Mouse (Mus musculus): Measurements from ENCODE around the gene Fat3. TPM values are rescaled to one million over a fixed set of nuclear protein-coding genes. Genes with fewer than 3 reads are reported as not detected.

The Fat3 gene
- 11.3 and 12.1 TPM in 2 replicates for polyA plus RNA-seq (2015; fragmentation: Nextera tagmentation; extraction: Ambion mirVana)

DNA sequence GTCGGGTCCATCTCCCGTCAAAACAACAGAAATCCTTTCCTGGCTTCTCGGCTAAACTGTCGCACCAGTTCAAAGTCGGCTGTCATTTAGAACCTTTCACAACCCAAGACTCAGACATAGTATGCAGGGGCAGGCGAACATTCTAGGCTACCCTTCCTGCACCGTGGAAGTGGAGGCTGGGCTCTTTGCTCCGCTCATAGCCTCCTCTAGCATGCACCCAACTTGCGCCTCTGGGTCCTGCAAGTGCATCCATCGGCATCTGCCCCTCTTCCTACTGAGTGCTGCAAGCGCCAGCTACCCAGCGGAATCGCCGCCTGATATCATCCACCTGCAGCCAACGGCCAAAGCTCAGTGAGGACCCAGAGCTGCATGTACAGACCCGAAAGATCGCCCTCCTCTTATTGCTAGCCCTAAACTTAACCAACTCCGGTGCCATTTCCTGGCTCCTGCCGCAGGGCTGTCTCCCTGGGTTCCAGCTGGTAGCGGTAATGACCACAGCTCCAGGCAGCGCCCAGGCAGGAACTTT is at the start of gene Fat3:
Fat3 (minus strand) TSS at position 100 of the 526 bp plus-strand sequence.
- Histone ChIP-seq H3K36me3 (no peaks in the 10 kb centered on the region), H3K9ac (peak within 1 kb of the TSS; percentile 81), H3K27ac (replicated peaks) (peak within 1 kb of the TSS; percentile 89), H3K9me3 (no peaks in the 10 kb centered on the region), H3K4me3 (peak within 1 kb of the TSS; percentile 77), H3K27me3 (no peaks in the 10 kb centered on the region), H3K4me1 (replicated peaks) (peaks cover 24% of the 10 kb centered on the region), H3K4me2 (peak within 1 kb of the TSS; percentile 68)
- ATAC-seq (ENCODE audit: low read depth): peak; percentile 29
- WGBS: under 1% methylated on average over 21 of the region's 21 CpGs

DNA sequence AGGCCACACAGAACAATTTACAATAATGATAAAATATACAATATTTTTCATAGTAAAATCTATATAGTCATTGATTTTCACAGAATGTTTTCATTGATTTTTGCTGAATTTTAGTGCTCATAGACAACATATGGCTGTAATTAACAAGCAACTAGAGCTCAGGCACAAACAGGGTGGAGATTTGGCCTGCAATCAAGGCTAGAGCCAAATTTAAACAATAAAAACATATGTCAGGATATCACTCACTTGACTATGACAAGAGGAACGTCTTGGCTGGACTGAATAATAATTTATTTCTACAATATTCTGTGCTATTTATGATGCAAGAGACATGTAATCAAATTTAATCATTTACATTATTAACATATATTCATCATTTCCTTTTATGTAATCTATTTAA is 31.8 kb upstream of the Fat3 start:
- Histone ChIP-seq H3K27ac (replicated peaks) (no peak overlapping the region), H3K4me1 (replicated peaks) (no peaks in the 10 kb centered on the region), H3K27me3 (no peaks in the 10 kb centered on the region), H3K4me3 (no peak overlapping the region), H3K9ac (no peak overlapping the region), H3K9me3 (no peaks in the 10 kb centered on the region), H3K4me2 (no peak overlapping the region), H3K36me3 (no peaks in the 10 kb centered on the region)
- 31% methylated on average over 1 of the region's 1 CpGs for WGBS
- no peak for ATAC-seq (ENCODE audit: low read depth)

DNA sequence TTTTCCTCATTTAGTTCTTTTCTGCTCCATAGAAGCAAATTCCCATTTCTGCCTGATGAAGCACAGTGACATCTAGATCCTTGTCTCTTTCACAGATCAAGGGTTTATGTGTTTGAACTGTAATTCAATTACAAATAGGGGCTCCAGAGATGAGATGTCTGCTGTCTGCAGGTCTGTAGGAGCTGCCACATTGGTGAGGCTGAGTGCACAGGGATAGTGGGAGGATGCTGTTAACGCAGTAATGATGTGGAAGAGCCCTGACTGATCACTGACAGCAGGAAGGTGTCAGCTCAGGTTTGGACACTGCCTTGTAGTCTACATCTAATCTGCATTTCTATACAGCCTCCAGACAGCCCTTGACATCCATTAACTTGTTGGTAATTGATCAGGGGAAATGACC is 16.5 kb upstream of the Fat3 start:
- Histone ChIP-seq H3K9me3 (no peaks in the 10 kb centered on the region), H3K36me3 (no peaks in the 10 kb centered on the region), H3K27ac (replicated peaks) (no peak overlapping the region), H3K4me1 (replicated peaks) (0 out of 2 replicates have a peak, but pooled peaks cover under 1% of the 10 kb centered on the region), H3K9ac (no peak overlapping the region), H3K4me3 (no peak overlapping the region), H3K27me3 (no peaks in the 10 kb centered on the region), H3K4me2 (no peak overlapping the region)
- 44% methylated on average over 1 of the region's 1 CpGs for WGBS
- no peak for ATAC-seq (ENCODE audit: low read depth)

DNA sequence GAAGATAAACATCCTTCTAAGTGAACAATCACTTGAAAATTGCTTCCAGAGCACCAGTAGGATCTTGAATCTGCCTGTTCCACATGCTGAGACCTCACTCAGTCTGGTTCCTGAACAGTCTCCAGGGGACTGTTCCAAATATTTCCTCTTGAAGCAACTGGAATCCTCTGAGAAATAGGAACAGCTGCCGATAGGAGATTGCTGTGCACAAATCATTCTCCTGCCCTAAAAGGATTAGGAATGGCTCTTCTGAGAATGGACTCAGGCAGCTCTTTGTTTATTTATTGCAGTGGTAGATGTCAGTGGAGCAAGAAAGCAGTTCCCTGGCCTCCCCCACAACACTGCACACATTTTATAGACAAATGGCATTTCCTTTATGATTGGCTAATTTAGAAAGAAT is 10.9 kb upstream of the Fat3 start:
- H3K36me3 ChIP-seq: no peaks in the 10 kb centered on the region
- H3K27me3 ChIP-seq: no peaks in the 10 kb centered on the region
- peak; percentile 50; the same call in 1 of the 2 replicates for ATAC-seq (ENCODE audit: low read depth)
- H3K27ac ChIP-seq (replicated peaks): no peak overlapping the region
- WGBS: 15% methylated on average over 1 of the region's 1 CpGs
- H3K9me3 ChIP-seq: no peaks in the 10 kb centered on the region
- H3K4me3 ChIP-seq: no peak overlapping the region
- H3K4me1 ChIP-seq (replicated peaks): peaks cover 10% of the 10 kb centered on the region; the same call in 1 of the 2 replicates
- H3K4me2 ChIP-seq: no peak overlapping the region
- no peak overlapping the region for H3K9ac ChIP-seq

DNA sequence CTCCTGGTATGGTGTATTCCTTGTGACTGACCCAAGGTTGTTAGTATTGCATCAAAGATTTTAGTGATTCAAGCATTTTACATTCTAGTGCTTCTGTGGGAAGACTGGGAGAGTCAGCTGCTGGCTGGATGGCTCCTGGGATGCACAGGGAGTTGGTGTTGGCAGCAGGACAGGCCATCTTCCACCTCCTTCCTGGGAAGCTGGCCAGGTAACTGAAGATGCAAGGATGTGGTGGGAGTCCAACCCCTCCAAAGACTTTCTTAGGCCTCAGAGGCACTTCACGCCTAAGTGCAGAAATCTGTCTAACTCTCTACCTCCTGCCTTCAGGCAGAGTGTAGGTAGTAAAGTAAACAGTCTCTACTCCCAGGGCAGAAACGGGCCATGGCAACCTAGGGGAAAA is 2.7 kb upstream of the Fat3 start:
- no peak overlapping the region for H3K4me3 ChIP-seq
- WGBS: 54% methylated on average over 2 of the region's 2 CpGs
- no peak for ATAC-seq (ENCODE audit: low read depth)

DNA sequence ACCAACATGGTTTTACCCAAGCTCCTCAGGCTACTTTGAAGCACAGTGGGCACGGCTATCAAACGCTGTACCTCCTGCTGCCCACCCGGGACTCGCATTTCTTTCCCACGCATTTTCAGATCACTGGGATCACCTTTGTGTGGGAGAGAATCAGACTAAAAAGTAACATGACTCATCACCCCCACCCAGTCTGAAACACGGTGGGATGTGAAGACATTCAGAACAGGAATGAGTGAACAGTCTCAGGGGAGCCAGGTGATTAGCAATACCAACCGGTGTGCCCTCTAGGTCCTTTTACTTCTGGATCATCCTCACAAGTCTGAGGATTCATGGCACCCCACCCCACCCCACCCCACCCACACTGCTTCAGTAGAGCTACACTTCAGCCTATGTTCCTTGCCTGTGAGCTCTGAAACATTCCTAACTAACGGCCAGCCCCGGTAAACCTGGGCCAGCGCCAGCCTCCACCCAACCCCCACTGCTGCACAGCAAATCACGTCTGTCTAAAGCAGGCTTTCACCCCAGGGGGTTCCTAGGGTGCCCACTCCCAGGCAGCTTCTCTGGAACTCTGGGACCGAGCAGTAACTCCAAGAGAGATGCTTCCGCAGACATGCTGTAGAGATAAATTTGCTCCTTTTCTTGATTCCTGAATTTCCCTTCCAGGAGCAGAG is 1.7 kb upstream of the Fat3 start:
- WGBS: 8% methylated on average over 13 of the region's 13 CpGs
- H3K27ac ChIP-seq (replicated peaks): peak overlapping the region; percentile 89
- peaks cover 23% of the 10 kb centered on the region for H3K4me1 ChIP-seq (replicated peaks)
- H3K36me3 ChIP-seq: no peaks in the 10 kb centered on the region
- no peaks in the 10 kb centered on the region for H3K27me3 ChIP-seq
- peak overlapping the region; percentile 68 for H3K4me2 ChIP-seq
- no peak for ATAC-seq (ENCODE audit: low read depth)
- H3K9me3 ChIP-seq: no peaks in the 10 kb centered on the region
- peak overlapping the region; percentile 81 for H3K9ac ChIP-seq
- peak overlapping the region; percentile 77 for H3K4me3 ChIP-seq

More for the DNA sequence above, 2.7 kb upstream of the Fat3 start:
- Histone ChIP-seq H3K9ac (no peak overlapping the region), H3K27ac (replicated peaks) (no peak overlapping the region), H3K27me3 (no peaks in the 10 kb centered on the region), H3K36me3 (no peaks in the 10 kb centered on the region), H3K4me1 (replicated peaks) (peaks cover 13% of the 10 kb centered on the region), H3K4me2 (no peak overlapping the region), H3K9me3 (no peaks in the 10 kb centered on the region)

DNA sequence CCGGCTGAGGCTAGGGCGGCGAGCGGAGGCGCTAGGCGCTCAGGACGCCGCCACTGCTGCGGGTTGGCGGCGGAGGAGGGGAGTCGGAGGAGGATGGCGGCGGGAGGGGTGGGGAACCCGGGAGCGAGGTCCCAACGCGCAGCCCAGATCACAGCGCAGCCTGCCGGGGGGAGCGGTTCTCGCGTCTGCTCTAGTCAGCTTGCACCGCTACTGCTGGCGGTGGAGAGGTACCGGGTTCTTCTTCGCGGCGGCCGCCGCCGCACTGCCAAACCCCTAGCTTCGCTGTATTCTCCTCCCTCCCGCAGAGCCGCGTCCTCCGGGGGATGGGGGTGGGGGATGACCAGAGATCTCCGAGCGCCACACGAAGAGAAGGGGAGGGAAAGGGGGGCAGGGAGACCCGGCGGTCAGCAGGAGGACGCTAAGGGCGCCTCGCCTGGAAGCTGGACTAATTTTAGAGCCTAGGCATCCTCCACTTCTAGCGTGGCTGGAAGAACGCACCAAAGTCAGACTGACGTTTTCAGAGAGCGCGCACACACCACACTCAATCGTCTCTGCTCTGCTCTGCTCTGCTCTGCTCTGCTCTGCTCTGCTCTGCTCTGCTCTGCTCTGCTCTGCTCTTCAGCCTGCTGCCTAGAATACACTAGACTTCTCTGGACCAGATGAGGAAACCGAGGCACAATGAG is 1.0 kb upstream of the Fat3 start:
- H3K27ac ChIP-seq (replicated peaks): peak overlapping the region; percentile 89
- peak overlapping the region; percentile 81 for H3K9ac ChIP-seq
- peak; percentile 85 for ATAC-seq (ENCODE audit: low read depth)
- under 1% methylated on average over 47 of the region's 52 CpGs for WGBS
- peak overlapping the region; percentile 68 for H3K4me2 ChIP-seq
- peak overlapping the region; percentile 77 for H3K4me3 ChIP-seq
- H3K4me1 ChIP-seq (replicated peaks): peaks cover 24% of the 10 kb centered on the region
- H3K36me3 ChIP-seq: no peaks in the 10 kb centered on the region
- H3K9me3 ChIP-seq: no peaks in the 10 kb centered on the region
- no peaks in the 10 kb centered on the region for H3K27me3 ChIP-seq

DNA sequence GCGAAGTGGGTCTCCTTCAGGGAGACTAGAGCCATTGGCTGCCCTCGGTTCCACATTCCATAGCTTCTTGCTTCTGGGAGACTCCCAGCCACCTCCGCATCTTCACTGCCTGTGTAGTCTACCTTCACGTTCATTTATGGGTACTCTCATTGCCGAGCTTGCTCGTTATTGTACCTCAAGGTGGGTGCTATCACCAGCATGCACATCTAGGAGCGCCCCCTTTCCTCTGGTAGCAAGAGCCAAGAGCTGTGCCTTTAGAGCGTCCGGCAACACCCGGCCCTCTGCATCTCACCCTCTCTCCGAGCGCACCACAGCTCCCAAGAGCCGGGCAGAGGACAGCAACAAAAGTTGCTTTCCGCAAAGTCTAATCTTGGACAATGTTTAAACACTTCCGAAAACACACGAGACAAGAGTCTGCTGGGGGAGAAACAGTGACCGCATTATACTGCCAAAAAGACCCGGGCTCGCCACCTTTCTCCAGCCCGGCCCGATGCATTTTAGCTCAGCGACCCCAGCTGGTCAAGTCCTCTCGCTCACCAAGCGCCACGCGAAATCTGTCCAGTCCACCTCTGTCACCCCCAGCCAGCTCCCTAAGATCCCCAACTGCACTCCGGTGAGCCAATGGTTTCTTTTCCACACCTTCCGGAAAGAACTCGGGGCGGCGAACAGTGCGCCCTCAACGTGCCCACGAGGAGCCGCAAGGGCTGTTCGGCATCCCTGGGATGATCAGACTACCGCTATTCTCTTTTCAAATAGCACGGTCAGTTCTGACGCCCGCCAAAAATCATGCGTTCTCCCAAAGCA is 501 bp downstream of the Fat3 start:
- Histone ChIP-seq H3K27ac (replicated peaks) (peak overlapping the region; percentile 89), H3K9ac (peak overlapping the region; percentile 81), H3K9me3 (no peaks in the 10 kb centered on the region), H3K4me3 (peak overlapping the region; percentile 77), H3K4me1 (replicated peaks) (peaks cover 24% of the 10 kb centered on the region), H3K36me3 (no peaks in the 10 kb centered on the region), H3K27me3 (no peaks in the 10 kb centered on the region), H3K4me2 (peak overlapping the region; percentile 68)
- ATAC-seq (ENCODE audit: low read depth): peak; percentile 66
- WGBS: under 1% methylated on average over 41 of the region's 41 CpGs

DNA sequence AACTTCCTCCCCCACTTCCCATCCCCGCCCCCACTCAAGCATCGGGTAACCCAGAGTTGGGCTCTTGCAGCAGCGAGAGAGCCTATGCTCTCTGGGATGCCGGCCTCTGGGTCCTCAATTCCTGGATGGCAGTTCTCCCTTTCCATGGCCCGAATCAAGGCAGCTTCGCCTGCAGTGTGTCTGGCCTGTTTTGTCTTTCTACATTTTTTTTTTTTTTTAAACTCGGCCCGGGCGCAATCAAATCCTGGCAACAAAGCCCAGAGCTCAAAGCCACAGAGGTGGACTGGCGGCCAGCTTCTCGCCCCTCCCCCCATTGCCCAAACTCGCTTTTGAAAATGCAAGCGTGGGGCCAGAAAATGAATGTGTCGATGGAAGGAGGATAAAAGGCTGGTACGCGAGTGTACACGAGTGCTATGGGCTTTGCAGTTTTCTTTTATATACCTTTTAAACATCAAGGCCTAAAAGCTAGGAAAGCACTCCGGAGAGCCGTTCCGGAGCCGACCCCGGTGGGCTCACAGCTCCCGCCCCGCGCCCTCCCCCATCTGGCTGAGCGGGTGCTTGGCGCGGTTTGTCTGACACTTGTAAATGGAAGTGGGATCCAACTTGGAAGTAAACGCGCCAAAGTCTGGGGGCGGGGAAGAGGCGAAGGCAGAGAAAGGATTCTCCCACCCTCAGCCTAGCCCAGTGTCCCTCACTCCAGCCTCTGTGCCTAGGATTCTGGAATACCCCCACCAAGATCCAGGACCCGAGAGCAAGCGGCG is 1.3 kb downstream of the Fat3 start:
- no peaks in the 10 kb centered on the region for H3K9me3 ChIP-seq
- H3K4me2 ChIP-seq: peak overlapping the region; percentile 68
- H3K9ac ChIP-seq: peak overlapping the region; percentile 81
- peak overlapping the region; percentile 89 for H3K27ac ChIP-seq (replicated peaks)
- peak overlapping the region; percentile 77 for H3K4me3 ChIP-seq
- no peaks in the 10 kb centered on the region for H3K27me3 ChIP-seq
- ATAC-seq (ENCODE audit: low read depth): peak; percentile 49
- under 1% methylated on average over 35 of the region's 35 CpGs for WGBS
- H3K36me3 ChIP-seq: no peaks in the 10 kb centered on the region
- H3K4me1 ChIP-seq (replicated peaks): peaks cover 24% of the 10 kb centered on the region

DNA sequence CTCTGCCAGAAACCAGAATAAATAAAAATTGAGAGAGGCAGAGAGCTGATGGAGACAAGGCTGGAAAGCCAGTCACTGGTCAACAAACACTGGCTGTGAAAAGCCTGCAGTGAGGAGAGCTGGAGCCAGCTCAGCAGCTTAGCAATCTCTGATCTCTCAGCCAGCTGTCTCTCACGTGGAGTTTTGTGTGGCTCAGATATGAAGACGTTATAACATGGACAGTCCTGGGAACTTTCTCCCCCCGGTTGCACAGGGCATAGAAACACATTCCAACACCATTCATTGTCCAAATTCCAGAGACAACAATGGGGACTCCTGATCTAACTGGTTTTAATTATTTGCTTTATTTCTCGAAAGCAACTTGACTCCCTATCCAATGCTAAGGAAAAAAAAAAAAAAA is 2.2 kb downstream of the Fat3 start:
- H3K4me1 ChIP-seq (replicated peaks): peaks cover 24% of the 10 kb centered on the region
- no peaks in the 10 kb centered on the region for H3K9me3 ChIP-seq
- WGBS: 3% methylated on average over 4 of the region's 4 CpGs
- peak overlapping the region; percentile 77 for H3K4me3 ChIP-seq
- H3K27ac ChIP-seq (replicated peaks): peak overlapping the region; percentile 89
- H3K36me3 ChIP-seq: no peaks in the 10 kb centered on the region
- peak overlapping the region; percentile 81 for H3K9ac ChIP-seq
- no peaks in the 10 kb centered on the region for H3K27me3 ChIP-seq
- no peak for ATAC-seq (ENCODE audit: low read depth)
- H3K4me2 ChIP-seq: peak overlapping the region; percentile 68

DNA sequence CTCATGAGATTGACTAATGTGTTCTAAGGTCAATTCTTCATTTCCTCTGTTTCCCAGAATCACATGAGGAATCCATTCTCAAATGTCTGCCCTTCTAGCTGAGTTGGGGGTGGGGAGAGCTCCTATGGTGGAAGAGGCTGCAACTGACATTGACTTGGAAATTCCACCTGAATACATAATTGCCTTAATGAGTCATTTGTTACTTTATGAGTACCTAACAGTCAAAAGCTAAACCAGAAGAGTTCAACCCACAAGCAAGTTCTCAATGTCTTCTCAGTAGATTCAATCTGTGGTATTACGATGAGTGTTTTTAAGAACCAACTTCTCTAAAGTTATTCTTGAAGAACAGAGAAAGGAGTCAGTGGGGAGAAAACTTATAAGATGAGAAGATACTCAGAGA is 3.7 kb downstream of the Fat3 start:
- Histone ChIP-seq H3K9ac (no peak overlapping the region), H3K4me2 (no peak overlapping the region), H3K4me3 (no peak overlapping the region), H3K9me3 (no peaks in the 10 kb centered on the region), H3K36me3 (no peaks in the 10 kb centered on the region), H3K27ac (replicated peaks) (no peak overlapping the region), H3K4me1 (replicated peaks) (peaks cover 13% of the 10 kb centered on the region), H3K27me3 (no peaks in the 10 kb centered on the region)
- 98% methylated on average over 1 of the region's 1 CpGs for WGBS
- no peak for ATAC-seq (ENCODE audit: low read depth)
